Mouse (Mus musculus) hindbrain, embryonic 13.5 days (tissue): ENCODE data around the gene Gm26992. TPM values are rescaled to one million over a fixed set of nuclear protein-coding genes. Genes with fewer than 3 reads are reported as not detected.

ENCODE experiments used
- ATAC-seq: fragments of 200-750 bp; cut with Nextera tagmentation; 2 replicates; pipeline ENCODE4 v1.8.0; 2017; ENCODE audit warnings: moderate TSS enrichment; ENCODE audit not compliant: low FRiP score
- H3K27ac ChIP-seq: fragments of 300-500 bp; sonication (generic); 2 replicates; pipeline ENCODE4 v1.5.1; 2015; ENCODE audit warnings: inconsistent platforms, mild to moderate bottlenecking, moderate library complexity
- H3K27me3 ChIP-seq: fragments of 300-500 bp; sonication (generic); 2 replicates; pipeline ENCODE4 v1.6.1; 2015; ENCODE audit warnings: mild to moderate bottlenecking, inconsistent platforms
- H3K36me3 ChIP-seq: fragments of 300-500 bp; sonication (generic); 2 replicates; pipeline ENCODE4 v1.6.1; 2015; ENCODE audit warnings: mild to moderate bottlenecking, inconsistent platforms
- H3K4me1 ChIP-seq: fragments of 300-500 bp; sonication (generic); replicated peaks from 2 replicates; pipeline ENCODE4 v1.6.1; 2015; ENCODE audit warnings: inconsistent platforms
- H3K4me2 ChIP-seq: fragments of 300-500 bp; sonication (generic); 2 replicates; pipeline ENCODE4 v1.6.1; 2015; ENCODE audit warnings: inconsistent platforms, mild to moderate bottlenecking, moderate library complexity
- H3K4me3 ChIP-seq: fragments of 300-500 bp; sonication (generic); 2 replicates; pipeline ENCODE4 v1.5.1; 2015; ENCODE audit warnings: mild to moderate bottlenecking, inconsistent platforms
- H3K9ac ChIP-seq: fragments of 300-500 bp; sonication (generic); 2 replicates; pipeline ENCODE4 v1.6.1; 2015; ENCODE audit warnings: mild to moderate bottlenecking, inconsistent platforms
- H3K9me3 ChIP-seq: fragments of 300-500 bp; sonication (generic); 2 replicates; pipeline ENCODE4 v1.6.1; 2016; ENCODE audit warnings: inconsistent platforms
- WGBS: fragments of 180-500 bp; shearing (Covaris S2); methylation state at CpG from one replicate; pipeline ENCODE4 v1.1.7; 2015; 5-methylcytosine and 5-hydroxymethylcytosine counted together
- polyA plus RNA-seq: library from polyadenylated mRNA; unstranded; fragments of >200 nt; fragmentation: Nextera tagmentation; extraction: Ambion mirVana; gene quantifications from 2 replicates; pipeline ENCODE4 v1.2.1, GENCODE M21; 2015

Gm26992 gene
- polyA plus RNA-seq, 1 experiment from 2014 or later = not detected

DNA sequence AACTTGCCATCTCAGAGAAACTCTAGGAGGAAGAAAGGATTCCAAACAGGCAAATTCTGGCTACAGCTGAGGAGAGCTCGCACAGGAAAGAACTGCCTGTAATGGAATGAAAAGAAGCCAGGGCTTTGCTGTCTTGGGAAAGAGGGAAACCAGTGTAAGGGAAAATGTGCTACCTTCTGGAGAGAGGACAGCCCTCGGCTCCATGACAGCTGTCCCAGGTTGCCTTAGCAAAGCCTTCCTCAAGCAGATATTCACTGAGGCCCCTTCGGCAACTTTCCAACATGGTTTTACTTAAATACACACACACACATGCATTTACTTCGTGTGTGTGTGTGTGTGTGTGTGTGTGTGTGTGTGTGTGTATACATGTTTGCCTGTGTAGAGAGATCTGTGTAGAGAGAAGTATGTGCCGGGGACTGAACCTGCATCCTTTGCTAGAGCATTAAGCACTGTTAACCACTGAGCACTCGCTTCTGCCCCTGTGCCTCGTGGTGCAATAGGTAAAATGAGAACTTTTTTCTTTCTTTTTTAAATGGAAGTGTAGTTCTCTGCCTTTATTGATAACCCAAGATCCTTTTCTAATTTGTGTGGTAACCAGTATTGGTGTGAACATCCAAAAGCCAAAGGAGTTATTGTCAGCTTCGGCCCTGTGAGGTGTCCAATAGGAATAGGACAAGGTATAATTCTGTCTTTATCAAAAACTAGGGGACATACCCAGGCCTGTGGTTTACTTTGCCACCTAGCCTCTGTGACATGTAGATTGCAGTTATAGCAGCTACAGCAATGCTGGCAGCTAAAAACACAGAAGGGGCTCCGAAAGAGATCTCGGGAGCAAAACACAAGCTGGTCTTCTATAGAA lies 70.8 kb downstream of the Gm26992 start:
- Histone ChIP-seq H3K27ac (peak overlapping the region; percentile 96), H3K4me1 (peaks cover 19% of the 10 kb centered on the region), H3K4me2 (peak overlapping the region; percentile 56), H3K4me3 (peak overlapping the region; percentile 54), H3K9me3 (no peaks in the 10 kb centered on the region), H3K9ac (peak overlapping the region; percentile 81), H3K27me3 (no peaks in the 10 kb centered on the region), H3K36me3 (no peaks in the 10 kb centered on the region)
- ATAC-seq = peak; percentile 49
- 34% methylated on average over 10 of the region's 10 CpGs for WGBS

DNA sequence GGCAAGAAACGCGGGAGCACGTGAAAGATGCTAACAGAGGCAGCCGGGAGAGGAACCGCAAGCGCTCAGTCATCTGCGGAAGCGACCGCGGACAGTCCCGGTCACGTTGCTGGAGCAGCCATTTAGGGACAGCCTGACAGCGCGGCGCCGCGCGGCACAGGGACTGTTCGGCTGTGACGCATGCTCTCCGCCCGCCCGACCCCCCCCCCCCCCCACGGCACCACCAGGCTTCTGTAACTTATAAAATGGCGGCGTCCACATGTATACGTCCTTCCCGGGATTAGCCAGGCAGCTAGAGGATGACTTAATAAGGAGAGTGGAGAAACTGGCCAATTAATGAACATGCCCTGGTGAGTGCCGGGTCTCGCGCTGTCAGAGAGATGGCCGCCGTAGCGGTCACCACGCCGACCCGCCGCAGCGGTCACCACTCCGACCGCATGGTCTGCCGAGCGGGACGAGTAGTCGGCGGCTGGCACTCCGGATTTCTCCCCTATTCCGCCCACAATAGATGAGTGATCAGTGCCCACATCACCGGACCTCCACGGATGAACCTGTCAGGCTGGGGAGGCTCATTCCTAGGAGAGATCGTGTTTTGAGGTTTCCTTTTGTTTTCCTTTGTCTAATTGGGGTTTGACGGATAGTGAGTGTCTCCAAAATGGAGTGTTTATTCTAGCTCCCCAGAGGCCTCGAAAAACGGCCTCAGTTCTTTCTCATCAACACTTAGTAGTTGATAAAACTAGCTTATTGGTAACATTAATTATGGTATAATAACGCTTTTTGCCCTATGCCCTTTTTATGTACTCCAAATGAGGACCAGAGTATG lies 71.8 kb downstream of the Gm26992 start:
- peak overlapping the region; percentile 81 for H3K9ac ChIP-seq
- H3K36me3 ChIP-seq = no peaks in the 10 kb centered on the region
- peak overlapping the region; percentile 54 for H3K4me3 ChIP-seq
- H3K27me3 ChIP-seq = no peaks in the 10 kb centered on the region
- peak overlapping the region; percentile 96 for H3K27ac ChIP-seq
- peak overlapping the region; percentile 56 for H3K4me2 ChIP-seq
- peaks cover 19% of the 10 kb centered on the region for H3K4me1 ChIP-seq
- no peaks in the 10 kb centered on the region for H3K9me3 ChIP-seq
- under 1% methylated on average over 53 of the region's 55 CpGs for WGBS
- peak; percentile 98 for ATAC-seq

DNA sequence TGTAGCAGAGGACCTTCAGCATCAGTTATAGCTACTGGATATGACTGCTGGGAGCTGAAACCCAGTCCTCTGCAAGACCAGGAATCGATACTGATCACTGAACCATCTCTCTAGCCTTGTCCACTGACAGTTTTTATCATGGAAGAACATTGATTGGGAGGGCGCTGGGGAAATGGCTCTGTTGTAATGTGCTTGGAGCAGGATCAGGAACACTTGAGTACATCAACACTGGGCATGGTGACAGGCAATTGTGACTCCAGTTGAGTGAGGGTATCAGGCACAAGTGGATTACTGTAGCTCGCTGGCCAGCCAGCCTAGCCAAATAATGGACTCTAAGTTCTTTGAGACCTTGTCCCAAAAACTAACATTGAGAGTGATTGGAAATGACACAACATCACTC lies 77.6 kb downstream of the Gm26992 start:
- no peaks in the 10 kb centered on the region for H3K9me3 ChIP-seq
- no peak overlapping the region for H3K9ac ChIP-seq
- WGBS = 94% methylated on average over 3 of the region's 3 CpGs
- ATAC-seq = no peak
- H3K27ac ChIP-seq = no peak overlapping the region
- no peak overlapping the region for H3K4me2 ChIP-seq
- no peak overlapping the region for H3K4me3 ChIP-seq
- peaks cover 16% of the 10 kb centered on the region for H3K36me3 ChIP-seq
- no peaks in the 10 kb centered on the region for H3K27me3 ChIP-seq
- peaks cover 12% of the 10 kb centered on the region for H3K4me1 ChIP-seq

DNA sequence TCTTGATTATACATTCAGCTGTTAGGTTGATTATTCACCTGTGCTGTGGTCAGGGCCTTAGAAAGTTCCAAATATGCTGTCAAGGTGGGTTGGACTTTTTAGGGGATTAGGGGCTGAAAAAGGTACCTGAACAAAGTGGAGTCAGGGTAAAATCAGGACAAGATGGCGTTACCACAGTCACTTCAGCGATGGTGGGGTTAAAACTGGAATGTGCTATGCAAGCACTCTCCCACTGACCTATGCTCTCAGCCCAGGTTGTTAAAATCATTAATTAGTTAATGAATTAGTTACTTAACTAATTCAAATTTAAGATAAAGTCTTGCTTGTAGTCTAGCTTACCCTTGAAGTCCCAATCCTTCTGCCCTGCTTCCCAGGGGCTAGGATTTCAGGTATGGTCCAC lies 78.3 kb downstream of the Gm26992 start:
- 97% methylated on average over 2 of the region's 2 CpGs for WGBS
- no peak overlapping the region for H3K27ac ChIP-seq
- H3K4me2 ChIP-seq = no peak overlapping the region
- ATAC-seq = no peak
- H3K4me1 ChIP-seq = peaks cover 7% of the 10 kb centered on the region
- no peaks in the 10 kb centered on the region for H3K27me3 ChIP-seq
- H3K36me3 ChIP-seq = peaks cover 21% of the 10 kb centered on the region
- H3K9ac ChIP-seq = no peak overlapping the region
- H3K9me3 ChIP-seq = no peaks in the 10 kb centered on the region
- H3K4me3 ChIP-seq = no peak overlapping the region

DNA sequence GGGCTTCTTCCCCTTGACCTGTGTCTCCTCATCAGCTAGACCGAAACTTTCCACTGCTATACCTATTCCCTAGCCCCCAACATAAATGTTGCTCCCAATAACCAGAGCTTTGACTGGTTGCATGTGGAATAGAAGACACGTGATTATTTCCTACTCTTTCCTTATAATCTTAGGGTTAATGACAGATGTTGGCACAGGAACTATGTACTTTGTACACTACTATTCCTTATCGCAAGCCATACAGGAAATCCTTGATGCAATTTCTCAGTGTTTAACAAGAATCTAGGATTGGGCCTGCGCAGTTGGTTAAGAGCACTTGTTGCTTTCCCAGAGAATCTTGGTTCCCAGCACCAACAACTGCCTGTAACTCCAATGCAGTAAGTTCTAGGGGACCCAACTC lies 86.4 kb downstream of the Gm26992 start:
- ATAC-seq = no peak
- H3K4me3 ChIP-seq = no peak overlapping the region
- WGBS = 98% methylated on average over 4 of the region's 4 CpGs
- H3K9ac ChIP-seq = no peak overlapping the region
- no peaks in the 10 kb centered on the region for H3K27me3 ChIP-seq
- H3K4me2 ChIP-seq = no peak overlapping the region
- no peaks in the 10 kb centered on the region for H3K9me3 ChIP-seq
- peaks cover 14% of the 10 kb centered on the region for H3K36me3 ChIP-seq
- H3K27ac ChIP-seq = no peak overlapping the region
- no peaks in the 10 kb centered on the region for H3K4me1 ChIP-seq

DNA sequence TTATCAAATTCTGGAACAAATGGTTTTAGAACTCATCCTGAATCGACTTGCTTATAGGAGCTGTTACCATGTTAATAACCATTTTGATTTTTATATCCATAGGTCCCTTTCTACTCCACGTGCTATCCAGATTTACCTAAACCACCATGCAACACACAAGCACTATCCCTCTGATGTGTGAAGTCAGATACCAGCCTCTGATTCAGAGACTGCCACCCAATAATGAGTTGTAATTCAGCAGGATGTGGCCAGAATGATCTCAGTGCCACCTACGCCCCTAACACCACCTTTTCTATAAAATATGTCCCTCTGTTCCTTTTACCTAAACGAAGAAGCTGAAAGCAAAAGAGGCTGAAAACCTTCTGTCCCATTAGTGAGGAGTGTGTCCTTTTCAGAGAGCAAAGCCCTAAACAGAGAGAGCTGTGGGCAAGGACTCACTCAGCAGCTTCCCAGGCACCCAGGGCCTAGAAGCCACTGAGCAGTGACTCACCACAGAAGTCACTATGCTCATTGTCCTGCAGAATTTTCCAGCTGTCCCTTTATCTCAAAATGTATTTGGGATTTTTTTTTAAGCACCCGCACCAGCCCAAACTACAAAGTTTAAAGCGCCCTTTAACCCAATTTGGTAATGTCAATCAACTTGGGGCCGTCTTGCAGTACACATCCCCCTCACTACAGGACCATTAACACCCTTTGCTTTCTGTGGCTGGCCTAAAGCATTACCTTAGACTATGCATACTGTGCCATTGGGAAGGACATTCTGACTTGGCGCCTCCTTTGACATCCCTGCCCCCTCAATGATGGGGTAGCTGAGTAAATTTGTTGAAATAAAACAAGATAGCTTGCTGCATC lies 87.6 kb downstream of the Gm26992 start:
- H3K27me3 ChIP-seq = no peaks in the 10 kb centered on the region
- no peak overlapping the region for H3K4me2 ChIP-seq
- no peak overlapping the region for H3K9ac ChIP-seq
- H3K4me1 ChIP-seq = no peaks in the 10 kb centered on the region
- H3K4me3 ChIP-seq = no peak overlapping the region
- 85% methylated on average over 8 of the region's 8 CpGs for WGBS
- no peaks in the 10 kb centered on the region for H3K9me3 ChIP-seq
- peaks cover 13% of the 10 kb centered on the region for H3K36me3 ChIP-seq
- no peak for ATAC-seq
- H3K27ac ChIP-seq = no peak overlapping the region

DNA sequence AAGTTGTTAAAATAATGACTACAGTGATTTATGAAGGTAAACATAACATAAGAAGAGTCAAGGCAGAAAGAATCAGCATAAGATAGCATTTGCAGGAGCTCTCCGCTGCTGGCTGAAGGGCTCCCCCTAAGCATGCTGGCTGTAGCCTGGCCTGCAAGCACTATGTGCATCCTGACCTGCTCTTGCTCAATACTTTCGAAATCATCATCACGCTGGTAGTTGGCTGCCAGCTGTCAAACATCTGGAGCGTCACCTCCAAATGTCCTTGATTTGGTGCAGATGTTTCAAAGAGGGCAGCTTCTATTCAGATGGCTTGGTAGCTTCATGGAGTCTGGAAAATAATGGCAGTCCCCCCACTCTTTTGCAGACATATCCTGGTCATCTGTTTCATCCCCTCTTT lies 93.0 kb downstream of the Gm26992 start:
- ATAC-seq = no peak
- Histone ChIP-seq H3K27ac (no peak overlapping the region), H3K4me1 (no peaks in the 10 kb centered on the region), H3K27me3 (no peaks in the 10 kb centered on the region), H3K9ac (no peak overlapping the region), H3K4me3 (no peak overlapping the region), H3K9me3 (no peaks in the 10 kb centered on the region), H3K4me2 (no peak overlapping the region), H3K36me3 (no peaks in the 10 kb centered on the region)
- 60% methylated on average over 4 of the region's 4 CpGs for WGBS

DNA sequence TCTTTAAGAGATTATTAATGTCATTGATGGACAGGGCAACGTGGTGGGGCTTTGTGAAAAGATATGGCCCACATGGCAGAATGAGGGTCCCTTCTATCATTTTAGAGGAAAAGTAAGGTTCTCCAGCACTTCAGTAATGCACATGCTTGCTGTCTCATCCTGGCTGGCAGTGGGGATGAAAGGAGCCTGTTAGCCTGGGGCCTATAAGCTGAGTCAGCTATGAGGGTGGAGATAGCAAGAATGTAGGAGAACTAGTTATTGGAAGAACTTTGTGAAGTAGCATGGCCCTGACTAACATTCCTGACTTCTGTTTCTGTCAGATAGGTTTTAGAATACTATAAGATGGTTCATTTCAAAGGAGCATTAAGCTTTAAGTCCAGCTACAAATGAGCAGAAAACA lies 93.5 kb downstream of the Gm26992 start:
- Histone ChIP-seq H3K4me2 (no peak overlapping the region), H3K36me3 (no peaks in the 10 kb centered on the region), H3K4me1 (no peaks in the 10 kb centered on the region), H3K4me3 (no peak overlapping the region), H3K9ac (no peak overlapping the region), H3K27me3 (no peaks in the 10 kb centered on the region), H3K9me3 (no peaks in the 10 kb centered on the region), H3K27ac (no peak overlapping the region)
- ATAC-seq = no peak
- WGBS = 85% methylated on average over 1 of the region's 1 CpGs

DNA sequence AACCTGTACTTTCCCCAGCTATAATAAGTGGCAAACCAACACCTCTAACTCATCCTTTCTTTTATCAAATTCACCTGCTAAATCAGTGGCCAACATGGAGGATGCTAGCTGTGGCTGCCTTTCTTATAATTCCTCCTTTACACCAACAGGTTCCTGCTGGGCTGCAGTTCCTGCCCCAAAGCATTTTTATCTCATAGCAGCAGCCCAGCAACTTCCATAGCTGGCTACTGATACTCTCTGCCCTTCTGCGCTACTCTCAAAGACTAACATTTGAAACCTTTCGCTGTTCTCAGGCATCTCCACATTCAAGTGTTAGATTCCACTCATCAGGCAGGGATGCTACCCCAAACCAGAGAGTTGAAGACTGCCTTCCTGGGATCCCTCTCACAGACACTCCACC lies 97.0 kb downstream of the Gm26992 start:
- no peak for ATAC-seq
- Histone ChIP-seq H3K4me2 (no peak overlapping the region), H3K36me3 (no peaks in the 10 kb centered on the region), H3K27me3 (no peaks in the 10 kb centered on the region), H3K4me3 (no peak overlapping the region), H3K9ac (no peak overlapping the region), H3K9me3 (no peaks in the 10 kb centered on the region), H3K27ac (no peak overlapping the region), H3K4me1 (no peaks in the 10 kb centered on the region)
- 95% methylated on average over 2 of the region's 2 CpGs for WGBS

DNA sequence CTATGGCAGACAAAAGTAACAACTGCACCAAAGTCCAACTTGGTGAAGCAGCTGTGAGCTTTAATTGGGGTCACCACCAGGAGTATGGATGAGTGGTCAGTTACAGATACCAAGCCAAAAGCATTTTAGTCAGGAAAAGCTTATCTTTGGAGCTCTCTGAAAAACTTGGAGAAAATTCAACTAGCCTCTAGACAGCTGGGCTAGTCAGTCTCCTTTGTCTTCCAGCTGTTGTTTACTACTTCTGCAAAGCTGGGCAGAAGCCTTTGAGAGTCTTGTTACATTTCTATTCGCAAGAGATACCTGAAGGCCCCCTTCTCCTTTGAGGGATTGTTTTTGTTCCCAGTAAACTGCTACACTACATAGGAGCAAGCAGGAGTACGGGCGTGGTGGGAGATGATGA lies 97.7 kb downstream of the Gm26992 start:
- no peak for ATAC-seq
- no peak overlapping the region for H3K4me2 ChIP-seq
- 86% methylated on average over 3 of the region's 3 CpGs for WGBS
- H3K27me3 ChIP-seq = no peaks in the 10 kb centered on the region
- no peaks in the 10 kb centered on the region for H3K4me1 ChIP-seq
- H3K9ac ChIP-seq = no peak overlapping the region
- no peaks in the 10 kb centered on the region for H3K36me3 ChIP-seq
- H3K4me3 ChIP-seq = no peak overlapping the region
- no peak overlapping the region for H3K27ac ChIP-seq
- no peaks in the 10 kb centered on the region for H3K9me3 ChIP-seq

DNA sequence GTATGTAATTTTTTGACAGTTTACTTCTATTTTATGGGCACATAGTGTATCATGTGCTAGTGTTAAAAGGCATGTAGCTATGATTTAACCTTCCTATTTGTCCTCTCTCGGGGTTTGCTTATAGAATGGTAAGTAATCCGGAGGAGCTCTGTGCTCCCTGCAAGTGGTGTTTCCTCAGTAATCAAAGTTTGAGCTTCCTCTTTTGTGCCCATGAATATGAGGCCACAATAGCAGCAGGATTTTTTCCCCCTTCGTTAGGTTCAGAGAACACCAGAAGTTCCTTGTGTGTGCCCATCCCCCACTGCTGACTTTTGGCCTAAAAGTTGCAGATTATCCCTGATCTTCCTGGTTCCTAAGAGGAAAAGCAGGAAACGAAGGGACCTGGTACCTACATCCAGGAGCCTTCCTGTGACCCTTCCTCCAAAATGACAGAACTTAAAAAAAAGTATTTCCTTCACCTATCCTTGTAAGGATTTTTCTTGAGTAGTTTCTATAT lies 99.5 kb downstream of the Gm26992 start:
- no peaks in the 10 kb centered on the region for H3K9me3 ChIP-seq
- no peak overlapping the region for H3K27ac ChIP-seq
- H3K4me2 ChIP-seq = no peak overlapping the region
- no peak overlapping the region for H3K4me3 ChIP-seq
- H3K27me3 ChIP-seq = no peaks in the 10 kb centered on the region
- no peaks in the 10 kb centered on the region for H3K4me1 ChIP-seq
- no peak overlapping the region for H3K9ac ChIP-seq
- ATAC-seq = no peak
- no peaks in the 10 kb centered on the region for H3K36me3 ChIP-seq
- WGBS = 69% methylated on average over 4 of the region's 4 CpGs

DNA sequence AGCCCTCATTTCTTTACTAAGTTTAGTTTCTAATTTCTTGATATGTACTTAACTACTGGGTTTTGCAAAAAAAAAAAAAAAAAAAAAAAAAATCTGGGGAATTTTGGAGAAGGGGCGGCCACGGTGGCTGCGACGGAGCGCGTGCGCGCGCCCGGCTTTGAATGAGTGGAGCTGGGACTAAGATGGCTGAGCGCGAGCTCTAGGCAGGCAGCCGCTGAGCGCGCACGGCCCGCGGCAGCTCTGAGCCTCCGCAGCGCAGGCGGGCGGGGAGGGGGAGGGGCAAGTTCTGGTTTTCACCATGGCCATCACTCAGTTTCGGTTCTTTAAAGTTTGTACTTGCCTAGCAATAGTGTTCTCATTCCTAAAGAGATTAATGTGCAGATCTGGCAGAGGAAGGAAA lies 107.4 kb downstream of the Gm26992 start:
- WGBS = under 1% methylated on average over 23 of the region's 23 CpGs
- Histone ChIP-seq H3K9ac (no peak overlapping the region), H3K27ac (peak overlapping the region; percentile 44; the same call in 1 of the 2 replicates)

More for the DNA sequence above, 107.4 kb downstream of the Gm26992 start:
- ATAC-seq = peak; percentile 57
- no peaks in the 10 kb centered on the region for H3K36me3 ChIP-seq
- H3K27me3 ChIP-seq = no peaks in the 10 kb centered on the region
- H3K4me3 ChIP-seq = peak overlapping the region; percentile 21; the same call in 1 of the 2 replicates
- peaks cover 17% of the 10 kb centered on the region for H3K4me1 ChIP-seq
- H3K4me2 ChIP-seq = peak overlapping the region; percentile 43
- no peaks in the 10 kb centered on the region for H3K9me3 ChIP-seq
